ENCODE assay signal across 16 mouse cellular contexts in genomic region chr11:36958102-36958501, GRCm38 (mm10).
"Had no signal": no experiment of that assay in that cellular context is flagged by ENCODE, and none has a peak within 500 bp of the region (broad histone marks: within the 10 kb centered on the region; RNA-seq: fewer than 3 reads in every experiment).

No protein-coding gene starts in this region.

- H3K9me3 ChIP-seq: intestine, embryonic 15.5 days; liver, embryonic 13.5 days; midbrain, embryonic 12.5 days; neural tube, embryonic 13.5 days; stomach, embryonic 15.5 days had no signal

- H3K4me1 ChIP-seq: intestine, embryonic 15.5 days; liver, embryonic 13.5 days; midbrain, embryonic 12.5 days; neural tube, embryonic 13.5 days; stomach, embryonic 15.5 days had no signal

- H3K27ac ChIP-seq: intestine, embryonic 15.5 days; left cerebral cortex, adult 2 months; liver, embryonic 13.5 days; midbrain, embryonic 12.5 days; neural tube, embryonic 13.5 days; stomach, embryonic 15.5 days had no signal

- DNase-seq: kidney, adult 11 months; kidney, adult 9 months; kidney, postnatal 36 days; layer of hippocampus, postnatal 36 days; liver, embryonic 13.5 days; lung, adult 2 months; lung, postnatal 14 days; lung, postnatal 4 days; right cerebral cortex, postnatal 25 days; spleen, adult 18-20 months; thymus, postnatal 25 days had no signal

- H3K27me3 ChIP-seq: intestine, embryonic 15.5 days; liver, embryonic 13.5 days; midbrain, embryonic 12.5 days; neural tube, embryonic 13.5 days; stomach, embryonic 15.5 days had no signal

- H3K4me3 ChIP-seq: intestine, embryonic 15.5 days; left cerebral cortex, adult 2 months; liver, embryonic 13.5 days; midbrain, embryonic 12.5 days; neural tube, embryonic 13.5 days; stomach, embryonic 15.5 days had no signal

- H3K36me3 ChIP-seq: intestine, embryonic 15.5 days; liver, embryonic 13.5 days; midbrain, embryonic 12.5 days; neural tube, embryonic 13.5 days; stomach, embryonic 15.5 days had no signal

- H3K4me2 ChIP-seq: intestine, embryonic 15.5 days; liver, embryonic 13.5 days; midbrain, embryonic 12.5 days; neural tube, embryonic 13.5 days; stomach, embryonic 15.5 days had no signal

- H3K9ac ChIP-seq: intestine, embryonic 15.5 days; liver, embryonic 13.5 days; midbrain, embryonic 12.5 days; neural tube, embryonic 13.5 days; stomach, embryonic 15.5 days had no signal

- ATAC-seq: intestine, embryonic 15.5 days had no signal
